Mouse (Mus musculus): ENCODE results near the gene Sult1a1.

DNA sequence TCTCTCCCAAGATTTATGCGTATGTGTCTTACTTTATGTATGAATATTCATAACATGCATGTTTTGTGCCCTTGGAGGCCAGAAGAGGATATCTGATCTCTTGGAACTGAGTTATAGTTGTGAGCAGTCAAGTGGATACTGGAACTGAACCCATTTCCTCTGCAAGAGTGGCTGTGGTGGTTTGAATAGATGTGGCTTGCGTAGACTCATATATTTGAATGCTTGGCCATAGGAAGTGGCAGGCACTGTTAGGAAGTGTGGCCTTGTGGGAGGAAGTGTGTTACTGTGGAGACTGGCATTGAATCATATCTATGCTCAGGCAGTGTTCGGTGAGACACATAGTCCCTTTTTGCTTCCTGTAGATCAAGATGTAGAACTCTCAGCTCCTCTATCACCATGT lies 20.5 kb downstream of the Sult1a1 start:
- no peak for TF ChIP-seq POLR2A (IDR thresholded peaks at IDR 0.05; ENCODE audit: low read depth, low read length)
- no peak for TF ChIP-seq CTCF (IDR thresholded peaks at IDR 0.05; ENCODE audit: borderline replicate concordance, insufficient read depth, low read length)
